Mouse (Mus musculus): ENCODE data around the gene Cped1. TPM values are rescaled to one million over a fixed set of nuclear protein-coding genes. Genes with fewer than 3 reads are reported as not detected.
A peak's percentile ranks its signal among the peaks of the same experiment; 100 is the strongest.

Cped1 gene
- total and polyA plus RNA-seq, 2 experiments from 2014 or later = 3.6 to 13.2 TPM

DNA sequence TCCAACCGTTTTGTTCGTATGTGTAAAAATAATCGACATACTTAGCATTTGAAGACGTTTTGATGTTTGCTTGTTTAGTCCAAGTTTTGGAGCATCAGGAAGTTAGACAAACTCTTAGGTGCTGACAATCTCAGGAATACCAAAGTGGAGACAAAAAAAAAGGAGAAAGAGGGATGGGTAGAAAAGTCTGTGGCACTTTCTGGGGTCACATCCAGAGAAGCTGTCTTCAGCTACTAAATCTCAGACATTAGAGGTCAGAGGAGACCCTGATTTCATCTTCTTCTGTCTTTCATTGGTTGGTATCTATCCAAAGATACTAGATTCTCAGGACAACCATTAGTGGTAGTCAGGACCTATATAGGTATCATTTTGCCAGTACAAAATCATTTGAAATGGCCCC is 5.4 kb downstream of the Cped1 start:
- no peaks in the 10 kb centered on the region for H3K36me3 ChIP-seq (replicated peaks; ENCODE audit: control insufficient read depth, insufficient read depth, low read length)
- H3K4me3 ChIP-seq (ENCODE audit: low read depth, low read length) = no peak overlapping the region
- no peaks in the 10 kb centered on the region for H3K27me3 ChIP-seq (ENCODE audit: control insufficient read depth, insufficient read depth, low read length)
- no peak overlapping the region for H3K27ac ChIP-seq (ENCODE audit: low read depth)
- H3K4me2 ChIP-seq (ENCODE audit: low read depth, low read length) = no peak overlapping the region
- 63% methylated on average over 4 of the region's 4 CpGs for WGBS
- H3K9me3 ChIP-seq (replicated peaks; ENCODE audit: control insufficient read depth, low read length) = no peaks in the 10 kb centered on the region
- no peak overlapping the region for H3K9ac ChIP-seq (replicated peaks; ENCODE audit: low read depth, low read length)
- ATAC-seq (ENCODE audit: insufficient read depth, low read depth) (no peak), DNase-seq (ENCODE audit: low spot score) (no peak)
- H3K4me1 ChIP-seq (ENCODE audit: control insufficient read depth, insufficient read depth) = no peaks in the 10 kb centered on the region
- TF ChIP-seq EP300 (IDR thresholded peaks at IDR 0.05; ENCODE audit: low read depth) = no peak
- TF ChIP-seq CTCF (IDR thresholded peaks at IDR 0.05; ENCODE audit: low read depth) = no peak

DNA sequence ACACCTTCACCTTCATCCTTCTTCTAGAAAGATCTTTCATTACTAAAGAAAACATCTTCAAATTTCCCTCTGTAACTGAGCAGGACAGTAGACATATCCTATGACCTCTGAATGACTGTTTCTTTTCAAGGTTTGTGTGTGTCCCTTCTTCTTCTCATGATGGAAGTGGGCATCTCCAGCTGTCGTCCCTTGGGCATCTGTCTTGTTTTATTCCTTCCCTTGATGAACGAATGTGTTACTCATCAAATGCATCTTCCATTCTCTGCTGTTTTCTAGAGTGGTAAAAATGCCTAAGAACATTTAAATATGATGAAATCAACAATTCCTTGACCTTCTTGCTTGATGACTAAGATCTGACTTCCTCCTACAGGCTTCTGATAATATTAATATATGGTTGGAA is 7.4 kb downstream of the Cped1 start:
- 80% methylated on average over 2 of the region's 2 CpGs for WGBS

DNA sequence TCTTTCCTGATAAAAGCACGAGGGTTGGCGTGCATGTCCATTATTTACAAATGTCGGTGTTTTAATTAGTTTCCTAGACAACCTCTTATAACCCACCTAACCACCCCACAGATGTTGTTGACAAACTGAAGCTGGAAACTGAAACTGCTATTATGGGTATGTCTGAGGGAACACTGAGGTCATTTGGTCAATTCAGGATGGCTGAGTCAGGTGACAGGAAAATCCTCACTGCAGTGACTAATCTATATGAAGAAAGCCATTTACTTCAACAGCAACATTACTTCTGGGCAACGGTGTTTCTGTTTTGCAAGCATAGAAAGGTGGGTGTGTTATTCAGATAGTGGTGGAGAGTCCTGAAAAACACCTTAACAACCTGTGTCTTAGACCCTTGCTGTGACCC is 12.4 kb downstream of the Cped1 start:
- no peaks in the 10 kb centered on the region for H3K27me3 ChIP-seq (ENCODE audit: control insufficient read depth, insufficient read depth, low read length)
- TF ChIP-seq EP300 (IDR thresholded peaks at IDR 0.05; ENCODE audit: low read depth) (no peak), CTCF (IDR thresholded peaks at IDR 0.05; ENCODE audit: low read depth) (no peak)
- H3K4me1 ChIP-seq (ENCODE audit: control insufficient read depth, insufficient read depth) = peaks cover 12% of the 10 kb centered on the region; the same call in 1 of the 2 replicates
- no peaks in the 10 kb centered on the region for H3K36me3 ChIP-seq (replicated peaks; ENCODE audit: control insufficient read depth, insufficient read depth, low read length)
- H3K9me3 ChIP-seq (replicated peaks; ENCODE audit: control insufficient read depth, low read length) = no peaks in the 10 kb centered on the region
- DNase-seq (ENCODE audit: low spot score) = no peak
- peak overlapping the region; percentile 69 for H3K27ac ChIP-seq (ENCODE audit: low read depth)
- ATAC-seq (ENCODE audit: insufficient read depth, low read depth) = no peak
- H3K4me3 ChIP-seq (ENCODE audit: low read depth, low read length) = no peak overlapping the region
- no peak overlapping the region for H3K9ac ChIP-seq (replicated peaks; ENCODE audit: low read depth, low read length)
- H3K4me2 ChIP-seq (ENCODE audit: low read depth, low read length) = no peak overlapping the region
- 43% methylated on average over 4 of the region's 4 CpGs for WGBS

More for the DNA sequence above, 7.4 kb downstream of the Cped1 start:
- DNase-seq (ENCODE audit: low spot score) = no peak
- H3K4me2 ChIP-seq (ENCODE audit: low read depth, low read length) = no peak overlapping the region
- no peak overlapping the region for H3K9ac ChIP-seq (replicated peaks; ENCODE audit: low read depth, low read length)
- H3K4me3 ChIP-seq (ENCODE audit: low read depth, low read length) = no peak overlapping the region
- H3K4me1 ChIP-seq (ENCODE audit: control insufficient read depth, insufficient read depth) = no peaks in the 10 kb centered on the region
- ATAC-seq (ENCODE audit: insufficient read depth, low read depth) = no peak
- no peaks in the 10 kb centered on the region for H3K9me3 ChIP-seq (replicated peaks; ENCODE audit: control insufficient read depth, low read length)
- no peaks in the 10 kb centered on the region for H3K27me3 ChIP-seq (ENCODE audit: control insufficient read depth, insufficient read depth, low read length)
- H3K27ac ChIP-seq (ENCODE audit: low read depth) = no peak overlapping the region
- no peaks in the 10 kb centered on the region for H3K36me3 ChIP-seq (replicated peaks; ENCODE audit: control insufficient read depth, insufficient read depth, low read length)
- TF ChIP-seq EP300 (IDR thresholded peaks at IDR 0.05; ENCODE audit: low read depth) (no peak), CTCF (IDR thresholded peaks at IDR 0.05; ENCODE audit: low read depth) (no peak)

DNA sequence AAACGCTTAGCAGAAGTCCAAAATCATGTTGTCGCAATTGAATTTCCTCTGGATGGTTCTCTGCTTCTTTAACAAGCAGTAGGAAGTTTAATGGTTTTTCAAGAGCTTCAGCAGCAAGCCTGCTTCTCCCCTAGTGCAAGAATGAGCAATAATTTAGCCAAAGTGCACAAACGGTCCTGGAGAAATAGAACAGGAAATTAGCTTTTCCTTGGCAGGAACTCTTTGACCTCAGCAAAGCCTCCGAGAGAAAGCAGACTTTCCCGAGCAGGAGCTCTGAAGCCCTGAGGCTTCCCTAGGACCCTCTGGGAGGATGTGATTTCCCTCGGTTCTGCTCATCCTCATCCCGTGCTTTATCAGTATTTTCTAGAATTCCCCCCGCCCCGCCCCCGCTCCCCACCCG is 13.3 kb downstream of the Cped1 start:
- peaks cover 12% of the 10 kb centered on the region; the same call in 1 of the 2 replicates for H3K4me1 ChIP-seq (ENCODE audit: control insufficient read depth, insufficient read depth)
- no peak for ATAC-seq (ENCODE audit: insufficient read depth, low read depth)
- 23% methylated on average over 11 of the region's 11 CpGs for WGBS

DNA sequence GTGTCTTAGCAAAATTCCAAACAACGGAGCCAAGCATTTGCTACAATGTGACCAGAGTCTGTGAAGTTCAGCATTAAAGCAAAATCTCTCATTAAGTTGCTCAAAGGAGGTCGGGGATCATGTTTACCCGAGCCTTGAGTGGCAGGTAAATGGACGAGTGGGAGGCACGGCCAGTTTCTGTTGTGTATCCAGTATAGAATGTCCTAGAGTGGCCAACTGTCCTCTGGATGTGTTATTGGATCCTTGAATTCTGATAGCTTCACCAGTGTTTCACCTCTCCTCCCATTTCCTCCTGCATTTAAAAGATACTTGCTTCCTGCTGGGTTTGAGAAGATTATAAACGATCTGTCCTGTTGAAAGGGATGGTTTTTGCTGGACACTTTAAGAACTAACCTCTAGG is 14.4 kb downstream of the Cped1 start:
- H3K27me3 ChIP-seq (ENCODE audit: control insufficient read depth, insufficient read depth, low read length) = no peaks in the 10 kb centered on the region
- DNase-seq (ENCODE audit: low spot score) (no peak), ATAC-seq (ENCODE audit: insufficient read depth, low read depth) (no peak)
- no peak overlapping the region for H3K9ac ChIP-seq (replicated peaks; ENCODE audit: low read depth, low read length)
- no peaks in the 10 kb centered on the region for H3K9me3 ChIP-seq (replicated peaks; ENCODE audit: control insufficient read depth, low read length)
- no peaks in the 10 kb centered on the region for H3K36me3 ChIP-seq (replicated peaks; ENCODE audit: control insufficient read depth, insufficient read depth, low read length)
- TF ChIP-seq CTCF (IDR thresholded peaks at IDR 0.05; ENCODE audit: low read depth) (no peak), EP300 (IDR thresholded peaks at IDR 0.05; ENCODE audit: low read depth) (no peak)
- no peak overlapping the region for H3K27ac ChIP-seq (ENCODE audit: low read depth)
- no peak overlapping the region for H3K4me2 ChIP-seq (ENCODE audit: low read depth, low read length)
- 40% methylated on average over 6 of the region's 6 CpGs for WGBS
- no peak overlapping the region for H3K4me3 ChIP-seq (ENCODE audit: low read depth, low read length)
- H3K4me1 ChIP-seq (ENCODE audit: control insufficient read depth, insufficient read depth) = peaks cover 12% of the 10 kb centered on the region; the same call in 1 of the 2 replicates

More for the DNA sequence above, 13.3 kb downstream of the Cped1 start:
- DNase-seq (ENCODE audit: low spot score) = peak; percentile 32
- peak overlapping the region; percentile 69 for H3K27ac ChIP-seq (ENCODE audit: low read depth)
- H3K27me3 ChIP-seq (ENCODE audit: control insufficient read depth, insufficient read depth, low read length) = no peaks in the 10 kb centered on the region
- peak overlapping the region; percentile 27 for H3K4me2 ChIP-seq (ENCODE audit: low read depth, low read length)
- no peak overlapping the region for H3K9ac ChIP-seq (replicated peaks; ENCODE audit: low read depth, low read length)
- no peak for TF ChIP-seq EP300 (IDR thresholded peaks at IDR 0.05; ENCODE audit: low read depth)
- H3K36me3 ChIP-seq (replicated peaks; ENCODE audit: control insufficient read depth, insufficient read depth, low read length) = no peaks in the 10 kb centered on the region
- H3K9me3 ChIP-seq (replicated peaks; ENCODE audit: control insufficient read depth, low read length) = no peaks in the 10 kb centered on the region
- no peak overlapping the region for H3K4me3 ChIP-seq (ENCODE audit: low read depth, low read length)

DNA sequence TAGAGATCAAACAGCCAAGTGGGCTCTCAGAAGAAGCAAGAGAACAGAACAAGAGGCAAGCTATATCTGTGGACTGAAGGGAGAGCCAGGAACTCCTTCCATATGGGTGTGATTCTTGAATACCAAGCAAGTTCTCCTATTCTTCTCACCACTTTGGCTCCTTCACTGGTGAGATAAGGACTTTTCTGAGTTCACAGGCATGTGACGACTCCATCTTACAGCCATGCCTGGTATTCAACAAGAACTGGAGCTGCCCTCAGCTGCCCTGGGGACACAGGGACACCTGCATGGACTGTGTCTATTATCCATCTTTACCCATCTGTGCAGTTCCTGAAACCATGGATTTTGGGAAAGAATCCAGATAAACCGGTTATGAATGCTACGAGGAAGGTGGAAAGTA is 15.2 kb downstream of the Cped1 start:
- no peak overlapping the region for H3K4me3 ChIP-seq (ENCODE audit: low read depth, low read length)
- no peak overlapping the region for H3K9ac ChIP-seq (replicated peaks; ENCODE audit: low read depth, low read length)
- H3K9me3 ChIP-seq (replicated peaks; ENCODE audit: control insufficient read depth, low read length) = no peaks in the 10 kb centered on the region
- 48% methylated on average over 3 of the region's 3 CpGs for WGBS
- no peak for DNase-seq (ENCODE audit: low spot score)
- no peaks in the 10 kb centered on the region for H3K27me3 ChIP-seq (ENCODE audit: control insufficient read depth, insufficient read depth, low read length)
- 0 out of 2 replicates have a peak overlapping the region, but pooled peaks have one; percentile 0 for H3K27ac ChIP-seq (ENCODE audit: low read depth)
- TF ChIP-seq EP300 (IDR thresholded peaks at IDR 0.05; ENCODE audit: low read depth) (no peak), CTCF (IDR thresholded peaks at IDR 0.05; ENCODE audit: low read depth) (no peak)
- peaks cover 12% of the 10 kb centered on the region; the same call in 1 of the 2 replicates for H3K4me1 ChIP-seq (ENCODE audit: control insufficient read depth, insufficient read depth)
- no peak for ATAC-seq (ENCODE audit: insufficient read depth, low read depth)
- H3K36me3 ChIP-seq (replicated peaks; ENCODE audit: control insufficient read depth, insufficient read depth, low read length) = no peaks in the 10 kb centered on the region
- no peak overlapping the region for H3K4me2 ChIP-seq (ENCODE audit: low read depth, low read length)
